Mouse (Mus musculus) kidney, postnatal 36 days (tissue): ENCODE measurements around the gene Asb16.
A peak's percentile ranks its signal among the peaks of the same experiment; 100 is the strongest.

Experiments used
- DNase-seq, 2 experiments: peaks; one replicate each; pipeline ENCODE4 v3.0.0; 2021 to 2022; ENCODE audit warnings: mixed read lengths in 2 of 2

Asb16 gene

DNA sequence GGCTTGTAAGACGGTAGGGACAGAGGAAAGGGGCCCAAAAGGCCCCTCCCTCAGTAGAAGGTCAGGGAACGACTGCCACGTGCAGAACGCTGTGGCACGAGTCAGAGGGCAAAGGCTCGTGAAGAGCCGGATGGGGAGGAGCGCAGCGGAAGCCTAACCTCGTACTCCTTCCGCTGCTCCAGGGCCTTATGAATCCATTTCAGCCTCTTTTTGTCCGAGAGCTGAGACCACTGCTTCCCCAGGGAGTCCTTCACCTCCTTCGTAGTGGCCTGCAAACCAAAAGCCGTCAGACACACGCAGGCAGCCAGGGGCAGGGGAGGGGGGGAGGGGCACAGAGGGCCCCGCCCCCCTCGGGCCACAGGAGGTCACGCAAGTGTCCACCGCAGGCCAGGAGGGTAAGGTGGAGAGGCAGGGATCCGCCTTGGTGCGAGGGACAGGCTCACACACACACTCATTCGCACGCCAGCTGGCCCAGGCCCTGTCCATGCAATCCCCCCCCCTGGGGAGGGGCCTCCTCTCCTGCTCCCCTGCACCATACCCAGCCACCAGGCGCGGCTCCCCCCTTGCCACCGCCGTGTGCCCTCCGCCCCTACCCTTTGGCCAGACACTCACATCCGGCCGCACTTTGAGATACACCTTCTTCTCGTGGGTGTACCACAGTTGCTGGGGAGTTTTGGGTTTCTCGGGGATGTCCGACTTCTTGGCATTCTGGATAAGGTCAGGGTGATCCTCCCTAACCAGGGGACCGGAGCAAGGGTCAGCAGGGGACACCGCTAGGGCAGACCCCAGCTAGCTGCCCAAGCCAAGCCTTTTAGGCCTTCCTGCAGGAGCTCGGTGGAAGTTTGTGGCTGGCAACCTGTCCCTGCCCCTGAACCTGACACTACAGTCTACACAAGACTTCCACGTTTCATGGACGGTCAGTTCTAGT, 42.5 kb downstream of the Asb16 start:
- DNase-seq, result peak in 1 of 2 experiments; percentile 52

DNA sequence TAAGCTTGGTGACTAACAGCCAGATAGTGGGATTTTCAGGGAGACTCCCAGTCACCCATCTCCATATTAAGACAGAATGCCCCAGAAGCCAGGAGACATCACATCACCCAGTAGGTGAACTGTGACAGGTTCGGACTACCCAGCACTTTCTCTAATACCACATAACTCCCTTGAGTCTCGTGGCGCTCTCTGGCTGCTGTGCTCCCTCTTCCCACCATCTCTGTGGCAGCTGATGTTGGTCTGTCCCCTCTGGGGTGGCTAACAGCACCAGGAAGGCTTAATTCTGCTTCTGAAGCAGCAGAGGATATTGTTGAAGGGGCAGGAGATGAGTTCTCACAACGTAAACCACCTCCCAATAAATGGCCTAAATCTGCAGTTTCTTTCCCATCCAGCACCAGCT, 43.4 kb downstream of the Asb16 start:
- no peak for DNase-seq

DNA sequence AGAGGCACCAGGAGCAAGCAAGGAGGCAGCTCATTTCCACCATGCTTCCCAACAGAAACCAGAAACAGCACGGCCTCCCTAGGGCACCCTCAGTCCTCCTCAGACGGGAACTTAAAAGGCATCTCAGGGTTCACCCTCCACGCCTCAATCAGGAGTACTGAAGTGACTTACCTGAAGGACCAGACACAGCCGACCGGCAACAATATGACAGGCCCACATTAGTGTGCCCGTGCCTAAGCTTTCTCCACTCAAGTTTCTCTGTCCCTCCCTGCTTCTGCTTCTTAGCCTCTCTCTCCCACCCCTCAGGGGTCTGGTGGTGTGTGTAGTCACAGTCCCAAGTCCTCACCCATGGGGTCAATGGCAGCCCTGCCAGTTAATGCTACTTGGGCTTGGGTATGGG, 44.0 kb downstream of the Asb16 start:
- DNase-seq, result no peak

DNA sequence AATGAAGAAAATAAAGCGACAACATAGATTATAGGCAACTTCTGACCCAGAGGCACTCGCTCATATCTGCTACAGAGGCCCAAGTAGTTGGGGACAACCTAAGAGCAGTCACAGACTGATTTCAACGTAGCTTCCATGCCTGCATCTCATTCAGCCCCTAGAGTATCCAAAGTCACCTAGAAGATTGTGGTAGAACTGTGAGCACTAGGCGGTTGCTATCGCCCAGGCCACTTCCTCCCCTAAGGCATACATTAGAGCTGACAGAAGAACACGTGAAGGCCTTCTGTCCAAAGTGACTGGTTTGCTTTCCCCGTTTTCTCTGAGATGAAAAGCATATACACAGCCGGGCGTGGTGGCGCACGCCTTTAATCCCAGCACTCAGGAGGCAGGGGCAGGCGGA, 45.8 kb downstream of the Asb16 start:
- DNase-seq, result no peak

DNA sequence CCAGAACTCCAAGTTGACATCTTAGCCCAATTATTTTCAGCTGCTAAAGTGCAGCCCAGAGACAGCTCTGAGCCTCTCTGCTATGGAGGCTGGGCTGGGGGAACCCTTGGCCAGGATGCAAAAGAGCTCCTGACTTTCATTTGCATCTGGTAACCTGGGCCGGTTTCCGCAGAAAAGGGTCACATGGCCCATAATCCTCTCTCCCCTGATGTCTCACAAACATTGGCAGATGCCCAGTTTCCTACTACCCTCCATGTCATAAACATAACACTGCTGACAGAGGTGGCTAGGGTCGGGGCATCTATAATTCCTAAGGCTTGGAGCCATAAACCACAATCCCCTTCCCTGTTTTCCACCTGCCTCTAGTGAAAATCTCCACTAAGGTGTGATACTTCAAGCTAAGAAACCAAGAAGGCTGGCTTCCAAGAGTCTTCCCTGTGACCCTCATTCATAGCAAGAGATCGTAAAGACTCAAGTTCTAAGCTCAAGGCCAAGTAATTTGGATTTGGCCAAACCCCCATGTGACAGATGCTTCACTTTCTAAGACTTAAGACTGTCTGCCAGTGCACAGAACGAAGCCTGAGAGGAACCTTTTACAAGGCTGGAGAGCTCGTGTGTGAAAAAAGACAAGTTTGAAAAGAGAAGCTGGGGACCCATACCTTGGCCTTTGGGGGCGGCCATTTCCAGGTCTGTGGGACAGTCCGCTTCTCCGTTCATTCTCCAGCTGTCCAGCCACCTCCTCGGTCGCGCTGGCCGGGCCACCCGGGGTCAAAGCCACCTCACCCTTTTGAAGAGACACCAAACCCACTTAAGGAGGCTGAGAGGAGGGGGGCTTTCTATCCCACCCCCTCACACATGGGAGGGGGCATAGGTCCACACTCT, 47.4 kb downstream of the Asb16 start:
- no peak for DNase-seq

DNA sequence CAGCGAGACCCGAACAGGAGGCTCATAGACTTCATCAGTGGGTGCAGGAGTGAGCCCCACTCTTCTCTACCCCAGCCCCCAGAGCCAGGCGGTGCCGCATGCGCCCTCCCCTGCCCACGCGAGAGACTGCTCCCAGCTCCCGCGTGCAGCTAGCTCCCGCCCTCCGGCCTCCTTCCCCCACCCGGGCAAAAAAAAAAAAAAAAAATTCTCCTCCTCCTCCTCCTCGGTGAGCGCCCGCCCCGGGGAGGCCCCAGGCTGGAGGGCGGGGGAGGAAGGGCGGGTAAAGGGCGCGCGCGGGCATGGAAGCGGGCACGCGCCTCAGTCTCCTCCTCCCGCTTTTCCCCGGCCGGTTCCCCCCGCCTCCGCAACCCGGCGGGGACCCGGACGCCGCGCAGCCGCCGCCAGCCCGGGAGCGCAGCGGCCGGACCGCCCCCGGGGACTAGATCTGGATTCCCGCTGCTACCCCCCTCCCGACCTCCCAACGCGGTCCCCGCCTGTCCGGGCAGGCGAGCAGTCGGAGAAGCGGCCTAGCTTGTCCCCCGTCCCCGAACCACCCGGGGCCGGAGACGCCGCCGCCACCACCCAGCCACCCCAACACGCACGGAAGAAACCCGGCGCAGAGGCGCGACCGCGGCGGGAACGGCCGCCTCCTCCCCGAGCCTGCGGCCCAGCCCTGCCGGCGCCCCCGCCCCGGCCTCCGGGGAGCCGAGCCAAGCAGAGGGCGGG, 48.2 kb downstream of the Asb16 start:
- peak; percentile 92 to 95 for DNase-seq

DNA sequence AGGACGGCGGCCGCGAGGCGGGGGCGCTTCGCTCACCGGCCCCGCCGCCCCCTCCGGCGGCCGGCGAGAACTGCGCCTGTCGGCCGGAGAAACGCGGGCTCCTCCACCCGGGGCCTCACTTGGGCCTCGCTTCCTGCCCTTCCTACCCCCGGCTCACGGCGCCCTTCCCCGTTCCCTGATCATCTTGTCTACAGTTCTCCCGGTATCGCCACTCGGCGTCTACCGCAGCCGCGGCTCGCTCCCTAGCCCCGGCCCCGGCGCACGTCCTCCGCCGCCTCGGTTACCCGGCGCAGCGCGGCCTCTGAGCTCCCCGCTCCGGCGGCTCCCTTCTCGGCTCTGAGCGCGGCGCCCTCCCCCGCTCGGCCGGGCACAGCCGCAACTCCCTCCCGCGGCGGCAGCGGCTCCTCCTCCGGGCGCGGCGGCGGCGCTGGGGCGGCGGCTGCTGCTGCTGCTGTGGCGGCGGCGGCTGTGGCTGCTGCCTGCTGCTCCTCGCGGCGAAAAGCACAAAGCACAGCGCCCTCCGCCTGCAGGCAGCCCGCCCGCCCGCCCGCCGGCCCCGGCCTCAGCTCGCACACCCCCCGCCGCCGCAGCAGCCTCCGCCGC, 48.9 kb downstream of the Asb16 start:
- peak in 1 of 2 experiments; percentile 66 for DNase-seq

DNA sequence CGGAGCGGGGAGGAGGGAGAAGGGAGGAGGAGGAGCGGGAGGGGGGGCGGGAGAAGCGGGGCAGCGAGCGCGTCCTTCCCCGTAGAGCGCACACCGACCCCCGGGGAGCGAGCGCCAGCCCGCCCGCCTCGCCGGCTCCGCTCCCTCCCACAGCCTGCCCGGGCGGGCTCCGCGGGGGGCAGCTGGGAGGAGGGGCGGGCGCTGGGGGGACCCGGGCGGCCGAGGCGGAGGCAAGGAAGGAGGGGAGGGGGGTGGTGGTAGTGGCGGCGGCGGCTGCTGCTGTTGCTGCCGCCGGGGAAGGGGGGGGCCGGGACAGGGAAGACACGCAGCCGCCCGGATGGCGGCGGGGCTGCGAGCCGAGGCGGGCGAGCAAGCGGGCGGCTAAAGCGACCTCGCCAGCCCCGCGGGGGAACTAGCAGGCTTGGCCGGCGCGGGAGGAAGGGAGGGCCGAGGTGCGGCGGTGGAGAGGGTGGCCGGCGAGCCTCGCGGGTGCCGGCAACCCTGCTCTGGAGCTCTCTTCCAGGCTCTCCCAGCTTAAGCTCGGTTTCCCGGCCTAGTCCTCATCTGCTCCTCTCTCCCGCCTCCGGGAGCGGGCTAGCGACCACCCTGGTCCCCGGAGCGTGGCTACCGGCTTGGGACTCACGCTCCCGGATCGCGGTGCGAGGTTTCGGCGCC, 49.5 kb downstream of the Asb16 start:
- DNase-seq, result peak; percentile 84 to 91

DNA sequence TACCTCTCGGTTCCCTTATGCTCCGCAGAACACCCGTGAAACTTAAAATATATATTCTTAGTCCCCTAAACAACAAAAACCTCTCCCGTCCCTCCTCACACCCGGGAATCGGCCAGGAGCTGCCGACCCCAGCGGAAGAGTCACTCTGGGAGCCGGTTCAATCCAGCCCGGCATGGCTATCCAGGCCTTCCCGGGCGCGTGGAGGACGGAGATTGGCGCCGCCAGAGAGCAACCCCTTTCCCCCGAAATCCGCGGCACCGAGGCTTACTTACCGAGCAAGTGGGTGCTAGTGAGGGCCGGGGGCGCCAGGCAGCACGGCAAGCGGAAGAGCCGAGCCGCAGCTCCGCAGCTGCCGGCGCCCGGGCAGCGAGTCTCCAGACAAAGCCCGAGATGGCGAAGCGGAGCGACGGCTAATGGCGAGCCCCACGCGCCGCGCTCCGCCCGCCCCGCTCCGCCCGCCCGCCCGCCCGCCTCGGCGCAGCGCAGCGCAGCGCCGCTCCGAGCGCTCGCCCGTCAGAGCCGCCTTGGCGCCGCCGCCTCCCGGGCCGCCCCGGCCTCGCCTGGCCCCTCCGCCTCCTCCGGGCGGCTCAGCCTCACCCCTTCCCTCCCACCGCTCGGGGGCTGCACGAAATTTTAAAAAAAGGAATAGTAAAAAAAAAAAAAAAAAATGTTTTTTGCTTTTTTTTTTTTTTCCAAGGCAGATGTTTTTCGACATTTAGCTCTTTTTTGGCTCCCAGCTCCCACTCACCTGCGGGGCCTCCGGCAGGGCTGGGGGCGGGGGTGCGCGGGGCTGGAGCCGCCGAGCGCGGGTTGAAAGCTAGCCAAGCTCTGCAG, 50.2 kb downstream of the Asb16 start:
- peak; percentile 51 to 74 for DNase-seq

DNA sequence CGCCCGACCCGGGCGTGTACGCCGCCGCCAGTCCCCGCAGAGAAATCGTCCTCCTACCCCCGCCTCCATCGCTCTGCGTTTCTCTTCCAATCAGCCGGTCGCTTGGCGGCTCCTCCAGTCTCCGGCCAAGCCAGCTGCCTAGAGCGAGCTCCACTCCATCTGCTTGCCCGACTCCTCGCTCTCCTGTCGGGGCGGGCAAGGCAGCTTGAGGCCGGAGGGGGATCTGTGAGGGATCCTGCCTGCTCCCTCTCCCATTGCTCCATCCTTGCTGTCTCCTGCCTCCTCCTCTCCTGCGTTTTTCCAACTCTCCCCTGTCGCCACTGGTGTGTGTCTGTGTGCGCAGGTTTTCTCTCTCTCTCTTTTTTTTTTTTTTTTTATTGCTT, 50.9 kb downstream of the Asb16 start, which contains the start of gene Ubtf:
Gene Ubtf (minus strand): TSS at position 333 of the 383 bp plus-strand sequence.
- peak; percentile 84 to 88 for DNase-seq

DNA sequence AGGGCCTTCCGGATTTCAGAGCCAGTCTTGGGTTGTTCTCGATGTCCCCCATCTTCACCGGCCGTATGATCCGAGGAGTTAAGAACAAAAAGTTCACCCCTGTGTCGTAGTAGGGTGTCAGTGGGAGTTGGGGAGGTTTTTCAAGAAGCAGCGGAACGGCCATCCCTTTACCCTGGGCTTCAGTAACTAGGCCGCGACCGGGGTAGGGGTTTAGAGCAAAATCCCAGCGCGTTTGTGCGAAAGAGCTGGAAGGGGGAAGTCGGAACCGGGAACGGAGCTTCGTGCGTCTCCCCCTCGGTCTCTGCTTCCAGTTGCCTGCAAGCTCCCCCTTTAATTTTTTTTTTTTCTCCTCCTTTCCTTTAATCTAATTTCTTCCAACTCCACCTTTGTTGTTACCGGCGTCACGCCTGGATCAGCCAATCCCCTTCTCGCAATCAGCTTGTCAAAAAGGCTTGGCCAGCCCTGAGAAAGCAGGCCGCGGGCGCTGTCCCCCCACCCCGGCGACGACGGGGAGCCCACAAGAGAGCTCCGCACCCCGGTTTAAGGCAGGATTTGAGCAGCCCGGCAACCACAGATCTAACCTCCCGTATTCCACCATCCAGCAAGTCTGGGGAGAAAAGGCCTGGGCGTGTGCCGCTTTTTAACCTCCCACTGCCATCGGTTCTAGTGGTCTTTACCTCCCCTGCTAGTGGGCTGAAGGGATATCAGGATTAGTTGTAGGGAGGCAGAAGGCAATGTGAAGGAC, 51.6 kb downstream of the Asb16 start:
- DNase-seq, result peak; percentile 90 to 92

DNA sequence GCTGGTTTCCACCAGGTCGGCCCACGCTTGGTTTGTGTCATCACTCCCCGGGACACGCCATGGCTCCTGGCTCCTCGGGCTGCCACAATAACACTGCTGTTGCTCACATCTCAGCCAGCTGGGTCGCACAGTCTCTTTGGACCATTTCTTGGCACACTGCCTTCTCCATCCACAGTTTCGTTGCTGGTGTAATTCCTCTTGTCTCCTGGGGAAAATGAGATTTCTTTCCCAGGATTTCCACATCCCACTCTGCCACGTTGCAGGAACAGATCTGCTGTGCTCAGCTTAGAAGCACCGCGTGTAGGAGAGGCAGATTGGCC, 52.1 kb downstream of the Asb16 start:
- DNase-seq, result peak; percentile 70 to 71

DNA sequence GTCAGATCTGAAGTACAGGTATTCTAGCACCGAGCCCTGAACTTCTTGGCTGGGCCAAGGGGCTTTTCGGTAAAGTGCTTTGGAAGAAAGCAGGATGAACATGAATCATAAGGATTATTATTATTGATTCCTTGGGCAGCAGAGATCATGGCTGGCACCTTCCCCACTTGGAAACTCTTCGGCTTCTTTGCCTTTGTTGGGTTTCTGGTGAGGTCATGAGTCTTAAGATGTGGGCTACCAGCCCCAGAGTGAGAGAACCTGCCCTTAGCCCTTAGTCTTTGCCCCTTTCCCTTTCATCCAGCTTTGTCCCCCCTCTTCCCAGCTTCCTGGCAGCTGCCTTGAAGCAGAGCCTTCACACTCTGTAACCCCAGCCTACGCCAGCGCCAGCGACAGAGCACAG, 53.4 kb downstream of the Asb16 start:
- DNase-seq, result no peak

DNA sequence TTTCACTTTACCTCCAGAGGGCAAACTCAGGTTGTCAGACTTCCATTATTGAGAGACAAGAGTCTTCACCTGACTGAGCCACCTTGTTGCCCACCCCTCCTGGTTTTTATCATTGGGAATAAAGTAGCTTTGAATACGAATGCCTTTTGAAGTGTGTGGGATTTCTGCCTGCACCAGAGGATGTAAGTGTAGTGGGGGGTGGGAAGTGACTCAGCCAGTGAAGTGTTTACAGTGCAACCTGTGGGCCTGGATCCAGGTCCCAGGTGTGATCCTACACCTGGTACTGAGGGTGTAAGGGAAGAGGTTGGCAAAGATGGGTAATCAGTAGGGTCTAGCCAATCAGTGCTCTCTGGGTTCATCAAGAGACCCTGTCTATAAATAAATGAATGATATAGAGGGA, 55.0 kb downstream of the Asb16 start:
- DNase-seq, result no peak

DNA sequence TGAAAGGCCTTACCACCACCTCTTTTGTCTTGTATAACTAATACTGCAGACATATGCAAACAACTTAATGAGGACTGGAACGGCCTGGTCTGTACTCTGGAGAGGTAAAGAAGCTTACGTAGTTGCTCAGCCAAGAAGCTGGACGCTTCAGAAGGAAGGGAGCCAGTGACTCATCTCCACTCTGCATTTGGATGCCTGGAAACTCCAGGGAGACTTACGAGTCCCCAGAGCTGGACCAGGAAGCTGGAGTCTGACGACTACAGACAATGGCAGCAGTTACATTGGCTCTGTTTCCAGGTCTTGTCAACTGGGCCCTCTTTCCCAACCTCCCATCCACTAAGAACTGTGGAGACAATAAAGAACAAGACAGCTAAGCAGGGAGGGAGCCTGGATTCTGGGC, 58.7 kb downstream of the Asb16 start:
- DNase-seq, result no peak

DNA sequence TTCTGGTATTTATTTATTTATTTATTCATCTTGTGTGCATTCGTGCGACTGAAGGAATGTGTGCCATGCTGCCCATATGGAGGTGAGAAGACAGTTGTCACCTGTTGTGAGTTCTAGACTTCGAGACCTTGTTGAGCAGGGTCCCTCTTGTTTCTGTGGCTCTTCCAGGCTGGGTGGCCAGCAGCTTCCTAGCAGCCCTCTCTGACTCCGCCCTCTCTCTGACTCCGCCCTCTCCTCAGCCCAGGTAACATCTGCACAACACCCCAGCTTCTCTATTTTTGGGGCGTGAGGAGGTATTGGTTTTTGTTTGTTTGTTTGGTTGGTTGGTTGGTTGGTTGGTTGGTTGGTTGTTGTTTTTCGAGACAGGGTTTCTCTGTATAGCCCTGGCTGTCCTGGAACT, 59.3 kb downstream of the Asb16 start:
- no peak for DNase-seq
